Mouse (Mus musculus): ENCODE measurements at regions not wholly inside any gene's neighbourhood (a gene's known extent, or its start where the extent isn't known, plus 50 kb on each side); places are given as distances from the start of the nearest gene placed in this dataset.

- no peak for TF ChIP-seq CTCF (IDR thresholded peaks at IDR 0.05; ENCODE audit: insufficient read depth, low read length)
- no peak for TF ChIP-seq POLR2A (IDR thresholded peaks at IDR 0.05; ENCODE audit: borderline replicate concordance, extremely low read depth, low read depth, low read length)
Measured at GRCm38 (mm10) chr15:6959911-6960310, 85.1 kb upstream of the Osmr start.

Data from lung, adult 2 months (tissue).